Mouse (Mus musculus) lung, postnatal 36 days (tissue): ENCODE results near the gene Ajuba.

Experiments used
- DNase-seq: peaks from one replicate; pipeline ENCODE4 v3.0.0; 2022; ENCODE audit warnings: mixed read lengths

Ajuba gene

DNA sequence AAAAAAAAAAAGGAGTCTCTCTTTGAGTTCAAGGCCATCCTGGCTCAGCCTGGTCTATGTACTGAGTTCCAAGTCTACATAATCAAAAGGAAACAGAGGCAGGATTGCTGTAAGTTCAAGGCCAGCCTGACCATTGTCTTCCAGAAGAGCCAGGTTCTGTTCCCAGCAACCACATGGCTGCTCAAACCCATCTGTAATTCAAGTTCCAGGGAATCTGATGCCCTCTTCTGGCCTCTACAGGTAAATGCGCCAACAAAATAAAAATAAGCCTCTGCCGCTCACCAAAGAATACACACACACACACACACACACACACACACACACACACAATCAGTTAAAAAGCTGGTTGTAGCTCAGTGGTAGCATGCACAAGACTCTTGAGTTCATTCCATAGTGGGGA lies 38.8 kb downstream of the Ajuba start:
- DNase-seq = no peak

DNA sequence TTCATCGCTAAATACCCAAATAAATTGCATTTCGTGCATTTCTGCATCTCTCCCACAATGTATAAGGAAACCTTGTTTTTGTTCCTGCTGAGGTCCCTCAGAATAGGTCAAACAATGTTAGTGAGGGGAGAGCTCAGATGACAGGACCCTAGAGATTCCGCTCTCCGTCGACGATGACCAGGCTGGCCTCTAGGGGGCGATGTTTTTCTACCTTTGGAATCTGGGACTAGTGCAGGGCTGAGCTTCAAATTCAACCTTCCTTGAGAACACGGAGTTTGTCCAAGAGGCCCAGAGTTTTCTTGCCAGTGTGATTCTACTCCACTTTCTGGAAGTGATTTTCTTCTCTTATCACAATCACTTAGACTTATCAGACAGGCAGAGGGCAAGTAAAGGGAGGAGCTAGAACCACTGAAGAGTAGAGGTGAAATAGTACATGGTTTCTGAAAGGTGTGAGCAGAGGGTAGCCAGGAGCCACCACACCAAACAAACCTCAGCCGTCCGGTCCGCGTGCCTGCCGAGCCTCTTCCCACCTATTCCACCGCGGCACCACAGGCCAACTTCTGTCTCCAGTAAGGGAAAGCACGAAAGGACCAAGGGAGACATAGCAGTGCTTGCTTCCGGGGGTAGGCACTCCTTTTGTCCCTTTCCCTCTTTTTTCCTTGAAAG lies 48.8 kb downstream of the Ajuba start:
- DNase-seq = peak; percentile 93

DNA sequence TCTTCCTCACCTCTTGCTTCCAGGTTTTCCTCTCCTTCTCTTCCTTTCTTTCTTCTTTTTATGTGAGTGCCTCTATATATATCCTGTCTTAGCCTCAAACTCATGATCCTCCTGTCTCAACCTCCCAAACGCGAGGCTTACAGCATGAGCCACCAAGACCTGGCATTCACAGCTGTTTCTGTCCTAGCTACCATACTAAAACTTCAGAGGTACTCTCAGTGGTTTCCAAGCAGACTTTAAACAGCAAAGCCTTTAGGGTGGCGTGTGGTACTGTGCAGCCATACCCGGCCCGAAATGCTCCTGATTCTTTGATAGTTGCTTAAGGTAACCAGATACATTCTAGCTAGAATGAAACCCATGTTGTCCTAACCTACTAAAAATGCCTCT lies 49.4 kb downstream of the Ajuba start:
- no peak for DNase-seq

DNA sequence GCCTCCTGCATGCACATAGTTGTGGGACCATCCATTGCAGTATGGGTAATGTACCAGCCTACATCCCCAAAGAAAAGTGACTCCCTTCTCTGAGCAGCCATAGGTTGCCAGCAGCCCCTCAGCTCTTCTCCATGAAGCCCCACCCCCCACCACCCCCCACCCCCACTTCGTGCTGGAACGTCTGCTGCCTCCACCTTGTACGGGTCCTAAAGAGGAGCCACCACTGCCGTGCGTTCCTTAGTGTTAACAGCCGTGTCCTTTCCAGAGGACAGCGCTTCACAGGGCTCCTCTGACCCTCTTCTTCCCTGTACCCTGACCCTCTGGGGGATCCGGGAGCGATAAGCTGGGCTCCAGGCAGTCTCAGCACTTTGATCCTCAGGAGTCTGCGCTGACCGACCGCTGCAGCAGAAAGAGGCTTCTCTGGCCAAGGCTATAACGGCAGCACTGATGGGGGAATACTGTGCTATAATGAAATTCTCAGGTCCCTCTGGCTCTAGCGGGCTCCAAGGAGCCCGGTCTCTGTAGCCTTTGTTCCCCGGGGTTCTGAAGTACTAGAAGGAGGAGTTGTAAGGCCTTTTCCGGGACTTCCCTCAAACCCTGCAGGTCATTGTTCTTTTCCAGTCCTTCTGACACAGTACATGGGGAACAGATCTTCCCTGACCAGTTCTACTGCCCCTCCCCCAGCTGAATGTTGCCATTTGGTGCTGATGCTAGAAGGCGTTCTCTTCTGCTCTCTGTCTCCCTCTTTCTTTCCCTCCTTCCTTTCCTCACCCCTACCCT lies 49.9 kb downstream of the Ajuba start:
- DNase-seq = no peak

DNA sequence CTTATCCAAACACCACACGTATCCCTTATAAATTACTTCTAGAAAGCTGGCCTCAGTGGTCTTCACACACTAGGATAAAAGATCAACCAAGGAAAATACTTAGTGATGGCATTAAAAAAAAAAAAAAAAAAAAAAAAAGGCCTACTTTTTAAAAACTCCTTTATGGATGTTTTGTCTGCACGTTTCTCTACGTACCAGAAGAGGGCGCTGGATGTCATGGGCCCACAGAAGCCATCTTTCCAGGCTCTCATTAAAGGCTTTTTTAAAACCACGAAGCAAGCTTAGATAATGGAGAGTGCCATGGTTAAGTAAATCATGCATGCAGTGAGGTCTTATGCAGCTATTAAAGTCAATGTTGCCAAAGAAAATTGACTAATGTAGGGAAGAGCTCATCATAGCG lies 53.8 kb downstream of the Ajuba start:
- no peak for DNase-seq
